Mouse (Mus musculus) MEL (cell line): ENCODE data around the gene Kcnab1.

ENCODE experiments used
- CHD2 ChIP-seq: IDR thresholded peaks from 2 replicates; pipeline ENCODE4 v1.6.1; 2011; ENCODE audit warnings: low read length, improper control_type of control experiment
- CTCF ChIP-seq, 3 experiments: IDR thresholded peaks in 2 of 3; conservative IDR thresholded peaks in 1 of 3; 2 replicates each; pipeline ENCODE4 v1.5.1; 2011 to 2012; ENCODE audit warnings: low read length in 3 of 3, low read depth in 2 of 3, mild to moderate bottlenecking in 2 of 3, improper control_type of control experiment in 1 of 3, inconsistent platforms in 1 of 3, mixed read lengths in 1 of 3, moderate library complexity in 1 of 3; ENCODE audit not compliant: control insufficient read depth in 1 of 3, insufficient read depth in 1 of 3, poor library complexity in 1 of 3, severe bottlenecking in 1 of 3
- ELF1 ChIP-seq: IDR thresholded peaks from 2 replicates; pipeline ENCODE4 v1.6.1; 2014; ENCODE audit warnings: low read depth, mild to moderate bottlenecking, inconsistent platforms, low read length, improper control_type of control experiment, moderate library complexity
- EP300 ChIP-seq, 2 experiments: IDR thresholded peaks; 2 replicates each; pipeline ENCODE4 v1.6.1; 2011; ENCODE audit warnings: improper control_type of control experiment in 2 of 2, low read length in 2 of 2, low read depth in 1 of 2, mild to moderate bottlenecking in 1 of 2
- GATA1 ChIP-seq: IDR thresholded peaks from 2 replicates; pipeline ENCODE4 v1.6.1; 2011; ENCODE audit warnings: low read depth, low read length, improper control_type of control experiment
- MAZ ChIP-seq: IDR thresholded peaks from 2 replicates; pipeline ENCODE4 v1.6.1; 2012; ENCODE audit warnings: low read depth, mild to moderate bottlenecking, inconsistent platforms, low read length, improper control_type of control experiment
- NRF1 ChIP-seq: IDR thresholded peaks from 2 replicates; pipeline ENCODE4 v1.6.1; 2014; ENCODE audit warnings: low read depth, mild to moderate bottlenecking, inconsistent platforms, low read length, improper control_type of control experiment, moderate library complexity; ENCODE audit not compliant: poor library complexity, insufficient read depth, severe bottlenecking
- POLR2A ChIP-seq, 2 experiments: IDR thresholded peaks; 2 replicates each; pipeline ENCODE4 v1.6.1; 2011 to 2012; ENCODE audit warnings: low read length in 2 of 2, mild to moderate bottlenecking in 2 of 2, control low read depth in 1 of 2, improper control_type of control experiment in 1 of 2, low read depth in 1 of 2, moderate library complexity in 1 of 2; ENCODE audit not compliant: control insufficient read depth in 1 of 2, insufficient read depth in 1 of 2, poor library complexity in 1 of 2
- POLR2AphosphoS5 ChIP-seq: IDR thresholded peaks from 2 replicates; pipeline ENCODE4 v1.6.1; 2012; ENCODE audit warnings: low read depth, borderline replicate concordance, mild to moderate bottlenecking, inconsistent platforms, low read length, moderate library complexity, mixed read lengths
- TCF12 ChIP-seq: IDR thresholded peaks from 2 replicates; pipeline ENCODE4 v1.6.1; 2014; ENCODE audit warnings: low read depth, mild to moderate bottlenecking, inconsistent platforms, low read length, improper control_type of control experiment, moderate library complexity

- TF ChIP-seq GATA1 (no peak), EP300 (IDR thresholded peaks at IDR 0.05; ENCODE audit: low read depth in 1 of 2, low read length in 2 of 2) (no peak), POLR2A (IDR thresholded peaks at IDR 0.05; ENCODE audit: control insufficient read depth in 1 of 2, insufficient read depth in 1 of 2, low read depth in 1 of 2, low read length in 2 of 2, poor library complexity in 1 of 2) (no peak), CTCF (IDR thresholded peaks at IDR 0.05 in 2 of 3, conservative IDR thresholded peaks at IDR 0.05 in 1 of 3; ENCODE audit: control insufficient read depth in 1 of 3, insufficient read depth in 1 of 3, low read depth in 2 of 3, low read length in 3 of 3, poor library complexity in 1 of 3, severe bottlenecking in 1 of 3) (no peak), TCF12 (no peak), POLR2AphosphoS5 (no peak), CHD2 (no peak), MAZ (no peak), NRF1 (no peak), ELF1 (no peak)
Observed at GRCm38 (mm10) chr3:65373594-65374182, 264.5 kb downstream of the Kcnab1 start.
